Mouse (Mus musculus) CH12.LX (cell line): ENCODE data around the gene Ccnt1.

Experiments
- CTCF ChIP-seq, 2 experiments: IDR thresholded peaks in 1 of 2; conservative IDR thresholded peaks in 1 of 2; 2 replicates each; pipeline ENCODE4 v1.5.1; 2011 to 2012; ENCODE audit warnings: low read depth in 2 of 2, low read length in 2 of 2, improper control_type of control experiment in 1 of 2, inconsistent platforms in 1 of 2, mild to moderate bottlenecking in 1 of 2, moderate library complexity in 1 of 2
- E2F4 ChIP-seq: IDR thresholded peaks from 2 replicates; pipeline ENCODE4 v1.6.1; 2011; ENCODE audit warnings: low read depth, low read length, improper control_type of control experiment; ENCODE audit not compliant: insufficient replicate concordance
- EP300 ChIP-seq: IDR thresholded peaks from 2 replicates; pipeline ENCODE4 v1.6.1; 2011; ENCODE audit warnings: low read length, improper control_type of control experiment
- ETS1 ChIP-seq: conservative IDR thresholded peaks from 2 replicates; pipeline ENCODE4 v1.6.1; 2012; ENCODE audit warnings: low read depth, mild to moderate bottlenecking, inconsistent platforms, low read length, improper control_type of control experiment, moderate library complexity
- GABPA ChIP-seq: IDR thresholded peaks from 2 replicates; pipeline ENCODE4 v1.6.1; 2012; ENCODE audit warnings: low read depth, low read length, improper control_type of control experiment, inconsistent platforms; ENCODE audit not compliant: insufficient replicate concordance
- MXI1 ChIP-seq: IDR thresholded peaks from 2 replicates; pipeline ENCODE4 v1.6.1; 2011; ENCODE audit warnings: mild to moderate bottlenecking, low read depth, low read length, improper control_type of control experiment
- MYC ChIP-seq: IDR thresholded peaks from 2 replicates; pipeline ENCODE4 v1.6.1; 2011; ENCODE audit warnings: low read depth, mild to moderate bottlenecking, improper control_type of control experiment, low read length
- POLR2A ChIP-seq: IDR thresholded peaks from 2 replicates; pipeline ENCODE4 v1.6.1; 2011; ENCODE audit warnings: low read depth, mild to moderate bottlenecking, improper control_type of control experiment, low read length
- SIN3A ChIP-seq: IDR thresholded peaks from 2 replicates; pipeline ENCODE4 v1.6.1; 2012; ENCODE audit warnings: low read length, improper control_type of control experiment, inconsistent platforms
- TCF12 ChIP-seq: IDR thresholded peaks from 2 replicates; pipeline ENCODE4 v1.6.1; 2014; ENCODE audit warnings: low read depth, mild to moderate bottlenecking, inconsistent platforms, low read length, improper control_type of control experiment
- USF1 ChIP-seq: IDR thresholded peaks from 2 replicates; pipeline ENCODE4 v1.6.1; 2014; ENCODE audit warnings: low read depth, mild to moderate bottlenecking, inconsistent platforms, low read length, improper control_type of control experiment
- USF2 ChIP-seq: conservative IDR thresholded peaks from 2 replicates; pipeline ENCODE4 v1.6.1; 2011; ENCODE audit warnings: low read depth, low read length, improper control_type of control experiment
- ZNF384 ChIP-seq: IDR thresholded peaks from 2 replicates; pipeline ENCODE4 v1.6.1; 2012; ENCODE audit warnings: low read depth, low read length, improper control_type of control experiment, inconsistent platforms

DNA sequence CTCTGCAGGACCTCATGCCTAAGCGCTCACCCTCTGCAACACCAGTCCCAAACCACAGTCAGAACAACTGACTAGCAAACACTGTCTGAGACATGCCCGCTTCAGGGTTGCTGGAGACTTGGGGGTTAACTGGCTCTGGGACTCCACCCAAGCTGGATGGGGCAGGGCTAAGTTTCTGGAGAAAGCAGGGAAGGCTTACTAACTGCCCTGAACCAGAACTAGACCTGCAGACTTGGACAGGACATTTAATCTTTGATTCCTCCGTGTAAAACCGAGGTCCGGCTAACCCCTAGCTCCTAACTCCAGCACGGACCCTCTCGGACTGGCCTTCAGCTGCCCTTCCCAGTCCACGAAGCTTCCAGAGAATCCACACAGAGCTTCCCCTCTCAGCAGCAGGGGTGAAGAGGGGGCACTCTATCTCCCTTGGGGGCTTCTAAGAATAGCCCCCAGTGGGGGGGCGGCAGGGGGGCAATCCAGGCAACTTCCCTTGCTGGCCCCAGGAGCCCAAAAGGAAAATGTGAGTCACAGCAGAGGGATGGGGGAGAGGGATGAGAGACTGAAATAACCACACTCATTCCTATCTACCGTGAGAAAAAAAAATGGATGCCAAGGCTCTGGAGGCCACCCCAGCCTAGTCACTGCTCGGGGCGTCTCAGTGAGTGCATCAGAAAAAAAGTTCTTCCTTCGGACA lies 31.6 kb upstream of the Ccnt1 start:
- no peak for TF ChIP-seq MYC
- no peak for TF ChIP-seq POLR2A
- TF ChIP-seq TCF12 = no peak
- no peak for TF ChIP-seq MXI1
- TF ChIP-seq GABPA = no peak
- no peak for TF ChIP-seq USF1
- no peak for TF ChIP-seq CTCF (conservative IDR thresholded peaks at IDR 0.05 in 1 of 2, IDR thresholded peaks at IDR 0.05 in 1 of 2; ENCODE audit: low read depth in 2 of 2, low read length in 2 of 2)
- no peak for TF ChIP-seq USF2
- TF ChIP-seq ETS1 = no peak
- no peak for TF ChIP-seq E2F4
- no peak for TF ChIP-seq SIN3A
- TF ChIP-seq EP300 = no peak
- no peak for TF ChIP-seq ZNF384
